Mouse (Mus musculus) limb, embryonic 10.5 days (tissue): ENCODE measurements around the gene Mapkapk2. TPM values are rescaled to one million over a fixed set of nuclear protein-coding genes. Genes with fewer than 3 reads are reported as not detected.
A peak's percentile ranks its signal among the peaks of the same experiment; 100 is the strongest.
"Not testable (repeated sequence)": the region's sequence is repeated elsewhere in the genome, so short reads cannot be mapped to it uniquely, and the experiment has no call there.

ENCODE experiments used
- DNase-seq: peaks from one replicate; pipeline ENCODE4 v3.0.0-alpha.2; 2017; ENCODE audit warnings: low spot score
- H3K27ac ChIP-seq: fragments of 300-500 bp; sonication (generic); 2 replicates; pipeline ENCODE4 v1.5.1; 2016; ENCODE audit warnings: mild to moderate bottlenecking
- H3K27me3 ChIP-seq: fragments of 300-500 bp; sonication (generic); 2 replicates; pipeline ENCODE4 v1.6.1; 2016; ENCODE audit warnings: low read depth, mild to moderate bottlenecking; ENCODE audit not compliant: poor library complexity, severe bottlenecking
- H3K36me3 ChIP-seq: fragments of 300-500 bp; sonication (generic); 2 replicates; pipeline ENCODE4 v1.6.1; 2016; ENCODE audit warnings: mild to moderate bottlenecking, moderate library complexity
- H3K4me1 ChIP-seq: fragments of 300-500 bp; sonication (generic); 2 replicates; pipeline ENCODE4 v1.6.1; 2016
- H3K4me3 ChIP-seq: fragments of 300-500 bp; sonication (generic); 2 replicates; pipeline ENCODE4 v1.5.1; 2016; ENCODE audit warnings: mild to moderate bottlenecking, moderate library complexity
- H3K9me3 ChIP-seq: fragments of 300-500 bp; sonication (generic); replicated peaks from 2 replicates; pipeline ENCODE4 v1.6.1; 2016; ENCODE audit warnings: mild to moderate bottlenecking
- WGBS: fragments of 180-500 bp; shearing (Covaris S2); methylation state at CpG from one replicate; pipeline ENCODE4 v1.1.7; 2016; 5-methylcytosine and 5-hydroxymethylcytosine counted together
- polyA plus RNA-seq: library from polyadenylated mRNA; unstranded; fragments of >200 nt; fragmentation: Nextera tagmentation; extraction: Ambion mirVana; gene quantifications from 2 replicates; pipeline ENCODE4 v1.2.1, GENCODE M21; 2016

Mapkapk2 gene
- 46.8 and 47.9 TPM in 2 replicates for polyA plus RNA-seq

GRCm38 (mm10) chr1:131097700-131098094 is at the start of gene Mapkapk2:
TSS of gene Mapkapk2 (minus strand) at chr1:131097826.
- WGBS = under 1% methylated on average over 32 of the region's 32 CpGs
- Histone ChIP-seq H3K9me3 (no peaks in the 10 kb centered on the region), H3K4me1 (peaks cover 33% of the 10 kb centered on the region)

GRCm38 (mm10) chr1:131146181-131146614 is 48.6 kb upstream of the Mapkapk2 start:
- no peak for DNase-seq
- no peaks in the 10 kb centered on the region for H3K9me3 ChIP-seq
- H3K27me3 ChIP-seq = no peaks in the 10 kb centered on the region
- WGBS = 87% methylated on average over 3 of the region's 3 CpGs
- no peak overlapping the region for H3K4me3 ChIP-seq
- no peaks in the 10 kb centered on the region for H3K36me3 ChIP-seq
- H3K4me1 ChIP-seq = no peaks in the 10 kb centered on the region
- no peak overlapping the region for H3K27ac ChIP-seq

More at GRCm38 (mm10) chr1:131097700-131098094, at the start of gene Mapkapk2:
- Histone ChIP-seq H3K27me3 (0 out of 2 replicates have a peak, but pooled peaks cover 5% of the 10 kb centered on the region), H3K27ac (peak within 1 kb of the TSS; percentile 96), H3K4me3 (peak within 1 kb of the TSS; percentile 95), H3K36me3 (peaks cover 2% of the 10 kb centered on the region)
- peak; percentile 97 for DNase-seq

GRCm38 (mm10) chr1:131145222-131145621 is 47.6 kb upstream of the Mapkapk2 start:
- H3K9me3 ChIP-seq, DNase-seq, H3K4me3 ChIP-seq, H3K4me1 ChIP-seq, H3K27ac ChIP-seq, H3K36me3 ChIP-seq, H3K27me3 ChIP-seq: not testable (repeated sequence)
- 85% methylated on average over 3 of the region's 3 CpGs for WGBS

- Histone ChIP-seq H3K36me3 (no peaks in the 10 kb centered on the region), H3K4me3 (no peak overlapping the region), H3K4me1 (peaks cover 16% of the 10 kb centered on the region; the same call in 1 of the 2 replicates), H3K27me3 (no peaks in the 10 kb centered on the region), H3K27ac (no peak overlapping the region), H3K9me3 (no peaks in the 10 kb centered on the region)
- DNase-seq = no peak
- WGBS = 71% methylated on average over 1 of the region's 1 CpGs
These were observed 44.8 kb upstream of the Mapkapk2 start for GRCm38 (mm10) chr1:131142472-131142871.

- H3K4me1 ChIP-seq = peaks cover 20% of the 10 kb centered on the region
- no peak overlapping the region for H3K27ac ChIP-seq
- no peaks in the 10 kb centered on the region for H3K36me3 ChIP-seq
- H3K27me3 ChIP-seq = no peaks in the 10 kb centered on the region
- no peak for DNase-seq
- H3K9me3 ChIP-seq = no peaks in the 10 kb centered on the region
- H3K4me3 ChIP-seq = no peak overlapping the region
- WGBS = 72% methylated on average over 2 of the region's 2 CpGs
These were observed 43.8 kb upstream of the Mapkapk2 start for GRCm38 (mm10) chr1:131141449-131141848.

GRCm38 (mm10) chr1:131139102-131140095 is 41.8 kb upstream of the Mapkapk2 start:
- 70% methylated on average over 11 of the region's 11 CpGs for WGBS
- Histone ChIP-seq H3K27me3 (no peaks in the 10 kb centered on the region), H3K27ac (no peak overlapping the region; the same call in 1 of the 2 replicates), H3K4me1 (peaks cover 20% of the 10 kb centered on the region), H3K36me3 (no peaks in the 10 kb centered on the region), H3K9me3 (no peaks in the 10 kb centered on the region), H3K4me3 (peak overlapping the region; percentile 76; the same call in 1 of the 2 replicates)
- no peak for DNase-seq

GRCm38 (mm10) chr1:131138191-131139016 is 40.8 kb upstream of the Mapkapk2 start, which contains the start of gene Dyrk3:
TSS of gene Dyrk3 (minus strand) at chr1:131138340.
- H3K27me3 ChIP-seq = no peaks in the 10 kb centered on the region
- H3K9me3 ChIP-seq = no peaks in the 10 kb centered on the region
- peak; percentile 95 for DNase-seq
- H3K4me1 ChIP-seq = peaks cover 20% of the 10 kb centered on the region
- H3K36me3 ChIP-seq = 0 out of 2 replicates have a peak, but pooled peaks cover 3% of the 10 kb centered on the region
- peak within 1 kb of the TSS; percentile 87 for H3K27ac ChIP-seq
- peak within 1 kb of the TSS; percentile 76 for H3K4me3 ChIP-seq
- WGBS = 7% methylated on average over 49 of the region's 49 CpGs

GRCm38 (mm10) chr1:131137717-131138118 is 40.1 kb upstream of the Mapkapk2 start:
- H3K27me3 ChIP-seq = no peaks in the 10 kb centered on the region
- H3K27ac ChIP-seq = peak overlapping the region; percentile 87
- 0 out of 2 replicates have a peak, but pooled peaks cover 9% of the 10 kb centered on the region for H3K36me3 ChIP-seq
- H3K4me1 ChIP-seq = peaks cover 20% of the 10 kb centered on the region
- WGBS = 0% methylated on average over 34 of the region's 36 CpGs
- no peaks in the 10 kb centered on the region for H3K9me3 ChIP-seq
- no peak for DNase-seq
- H3K4me3 ChIP-seq = peak overlapping the region; percentile 76

- H3K4me1 ChIP-seq = peaks cover 20% of the 10 kb centered on the region
- DNase-seq = no peak
- H3K27ac ChIP-seq = no peak overlapping the region
- peak overlapping the region; percentile 76 for H3K4me3 ChIP-seq
- H3K27me3 ChIP-seq = no peaks in the 10 kb centered on the region
- peaks cover 14% of the 10 kb centered on the region; the same call in 1 of the 2 replicates for H3K36me3 ChIP-seq
- H3K9me3 ChIP-seq = no peaks in the 10 kb centered on the region
- whole genome bisulfite sequencing = 32% methylated on average over 5 of the region's 5 CpGs
These were observed 39.5 kb upstream of the Mapkapk2 start for GRCm38 (mm10) chr1:131137111-131137510.

GRCm38 (mm10) chr1:131135960-131136629 is 38.5 kb upstream of the Mapkapk2 start:
- Histone ChIP-seq H3K4me1 (peaks cover 20% of the 10 kb centered on the region), H3K27ac (no peak overlapping the region), H3K4me3 (no peak overlapping the region), H3K36me3 (peaks cover 14% of the 10 kb centered on the region; the same call in 1 of the 2 replicates), H3K9me3 (no peaks in the 10 kb centered on the region), H3K27me3 (no peaks in the 10 kb centered on the region)
- WGBS = 87% methylated on average over 10 of the region's 10 CpGs
- no peak for DNase-seq

- DNase-seq = no peak
- Histone ChIP-seq H3K27me3 (no peaks in the 10 kb centered on the region), H3K4me3 (no peak overlapping the region), H3K4me1 (peaks cover 20% of the 10 kb centered on the region), H3K9me3 (no peaks in the 10 kb centered on the region), H3K36me3 (peaks cover 22% of the 10 kb centered on the region), H3K27ac (no peak overlapping the region)
- 91% methylated on average over 8 of the region's 8 CpGs for WGBS
These were observed 37.4 kb upstream of the Mapkapk2 start for GRCm38 (mm10) chr1:131134942-131135522.

- H3K4me3 ChIP-seq = no peak overlapping the region
- H3K9me3 ChIP-seq = no peaks in the 10 kb centered on the region
- 84% methylated on average over 6 of the region's 6 CpGs for WGBS
- no peak for DNase-seq
- no peak overlapping the region for H3K27ac ChIP-seq
- peaks cover 19% of the 10 kb centered on the region for H3K4me1 ChIP-seq
- no peaks in the 10 kb centered on the region for H3K27me3 ChIP-seq
- H3K36me3 ChIP-seq = peaks cover 30% of the 10 kb centered on the region
These were observed 36.6 kb upstream of the Mapkapk2 start for GRCm38 (mm10) chr1:131134231-131134630.
